Mouse (Mus musculus) spleen, adult 2 months (tissue): Measurements from ENCODE around the gene Lsm11. TPM values are rescaled to one million over a fixed set of nuclear protein-coding genes. Genes with fewer than 3 reads are reported as not detected.

Experiments used
- DNase-seq, 2 experiments: peaks; one replicate each; pipeline versions ENCODE4 v3.0.0 to v3.0.0-alpha.2; 2012 to 2021; ENCODE audit warnings: low spot score in 2 of 2, low read depth in 1 of 2
- H3K27ac ChIP-seq: fragments of 200-500 bp; 2 replicates; pipeline ENCODE4 v1.5.1; 2012; ENCODE audit warnings: low read length, inconsistent platforms; ENCODE audit not compliant: insufficient read depth
- H3K27me3 ChIP-seq: fragments of 200-500 bp; 2 replicates; pipeline ENCODE4 v1.6.1; 2012; ENCODE audit warnings: mild to moderate bottlenecking, moderate library complexity, low read length, inconsistent platforms; ENCODE audit not compliant: control insufficient read depth, insufficient read depth
- H3K36me3 ChIP-seq: fragments of 200-500 bp; 2 replicates; pipeline ENCODE4 v1.6.1; 2012; ENCODE audit warnings: mild to moderate bottlenecking, low read length, inconsistent platforms; ENCODE audit not compliant: control insufficient read depth, insufficient read depth
- H3K4me1 ChIP-seq: fragments of 200-500 bp; 2 replicates; pipeline ENCODE4 v1.6.1; 2011; ENCODE audit warnings: inconsistent platforms; ENCODE audit not compliant: control insufficient read depth, insufficient read depth, insufficient read length
- H3K4me3 ChIP-seq: fragments of 200-500 bp; 2 replicates; pipeline ENCODE4 v1.5.1; 2011; ENCODE audit warnings: mild to moderate bottlenecking, inconsistent platforms; ENCODE audit not compliant: insufficient read depth, insufficient read length; ENCODE audit errors: extremely low read depth
- CTCF ChIP-seq: fragments of 200-500 bp; IDR thresholded peaks from 2 replicates; pipeline ENCODE4 v1.5.1; 2011; ENCODE audit warnings: mild to moderate bottlenecking, inconsistent platforms; ENCODE audit not compliant: insufficient read depth, insufficient read length, insufficient replicate concordance; ENCODE audit errors: extremely low read depth
- POLR2A ChIP-seq: fragments of 200-500 bp; IDR thresholded peaks from 2 replicates; pipeline ENCODE4 v1.6.1; 2011; ENCODE audit warnings: low read depth, low read length, inconsistent platforms
- WGBS: fragments of 180-500 bp; shearing (Covaris S2); methylation state at CpG from one replicate; pipeline ENCODE4 v1.1.7; 2018; 5-methylcytosine and 5-hydroxymethylcytosine counted together
- polyA plus RNA-seq: library from polyadenylated mRNA; depleted of rRNA; stranded (reverse); fragments of >200 nt; gene quantifications from 2 replicates; pipeline ENCODE4 v1.2.3, GENCODE M21; 2012

Gene Lsm11
- polyA plus RNA-seq, 1 experiment, result 3.4 TPM

GRCm38 (mm10) chr11:45889981-45890380, 54.8 kb downstream of the Lsm11 start:
- WGBS, result 76% methylated on average over 3 of the region's 3 CpGs
- H3K4me1 ChIP-seq, result no peaks in the 10 kb centered on the region
- H3K27me3 ChIP-seq, result no peaks in the 10 kb centered on the region
- no peak overlapping the region for H3K4me3 ChIP-seq
- peaks cover 50% of the 10 kb centered on the region for H3K36me3 ChIP-seq
- TF ChIP-seq POLR2A, result no peak
- TF ChIP-seq CTCF, result no peak
- no peak for DNase-seq
- H3K27ac ChIP-seq, result no peak overlapping the region

DNA sequence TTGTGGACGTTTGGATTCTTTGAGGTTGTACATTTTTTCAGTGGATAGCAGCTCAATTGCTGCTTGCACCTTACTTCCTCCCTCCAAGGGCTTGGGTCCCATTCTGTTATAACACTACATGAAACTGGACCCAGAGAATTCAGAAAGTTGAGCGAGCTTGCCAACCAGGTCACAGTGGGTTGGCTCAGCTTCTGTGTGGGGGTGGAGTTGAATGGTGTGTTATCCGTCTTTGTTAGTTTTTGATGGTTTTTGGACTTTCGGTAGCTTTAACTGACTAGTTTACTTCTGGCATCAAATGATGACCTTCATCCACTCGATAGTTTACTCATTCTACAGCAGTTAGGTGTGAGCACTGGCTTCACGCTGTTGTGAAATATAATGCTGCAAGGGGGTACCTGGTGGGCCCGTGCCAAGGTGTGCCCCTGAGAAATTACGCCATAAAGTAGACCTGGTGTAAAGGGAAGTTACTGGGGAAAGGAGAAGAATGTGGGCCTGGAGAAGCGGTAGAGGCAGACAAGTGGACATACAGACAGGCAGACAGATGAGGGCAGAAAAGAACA, 56.2 kb downstream of the Lsm11 start:
- TF ChIP-seq CTCF, result no peak
- no peak for TF ChIP-seq POLR2A
- H3K4me3 ChIP-seq, result no peak overlapping the region
- no peak for DNase-seq
- no peaks in the 10 kb centered on the region for H3K4me1 ChIP-seq
- no peaks in the 10 kb centered on the region for H3K27me3 ChIP-seq
- 89% methylated on average over 9 of the region's 9 CpGs for WGBS
- H3K36me3 ChIP-seq, result peaks cover 40% of the 10 kb centered on the region
- no peak overlapping the region for H3K27ac ChIP-seq

DNA sequence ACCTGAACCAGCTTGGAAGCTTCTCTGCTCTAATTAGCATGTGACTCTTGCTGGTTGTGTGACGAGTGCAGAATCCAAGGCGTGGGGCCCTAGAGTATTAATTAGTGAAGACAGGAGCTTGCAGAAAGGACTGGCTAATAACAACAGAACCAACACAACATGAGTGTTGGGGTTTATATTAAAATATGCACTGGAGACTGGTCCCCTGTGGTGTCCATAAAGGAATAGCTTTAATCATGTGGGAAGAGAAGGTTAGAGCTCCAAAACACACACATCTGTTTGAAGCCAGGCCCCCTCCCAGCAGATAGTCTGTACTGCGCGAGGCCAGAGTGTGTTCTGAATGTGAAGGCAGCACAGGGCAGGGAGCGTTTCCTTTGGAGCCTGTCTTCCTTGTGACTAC, 58.1 kb downstream of the Lsm11 start:
- H3K4me3 ChIP-seq, result no peak overlapping the region
- no peaks in the 10 kb centered on the region for H3K27me3 ChIP-seq
- peaks cover 33% of the 10 kb centered on the region for H3K36me3 ChIP-seq
- TF ChIP-seq POLR2A, result no peak
- TF ChIP-seq CTCF, result no peak
- no peak overlapping the region for H3K27ac ChIP-seq
- WGBS, result 95% methylated on average over 5 of the region's 5 CpGs
- DNase-seq, result no peak
- no peaks in the 10 kb centered on the region for H3K4me1 ChIP-seq

DNA sequence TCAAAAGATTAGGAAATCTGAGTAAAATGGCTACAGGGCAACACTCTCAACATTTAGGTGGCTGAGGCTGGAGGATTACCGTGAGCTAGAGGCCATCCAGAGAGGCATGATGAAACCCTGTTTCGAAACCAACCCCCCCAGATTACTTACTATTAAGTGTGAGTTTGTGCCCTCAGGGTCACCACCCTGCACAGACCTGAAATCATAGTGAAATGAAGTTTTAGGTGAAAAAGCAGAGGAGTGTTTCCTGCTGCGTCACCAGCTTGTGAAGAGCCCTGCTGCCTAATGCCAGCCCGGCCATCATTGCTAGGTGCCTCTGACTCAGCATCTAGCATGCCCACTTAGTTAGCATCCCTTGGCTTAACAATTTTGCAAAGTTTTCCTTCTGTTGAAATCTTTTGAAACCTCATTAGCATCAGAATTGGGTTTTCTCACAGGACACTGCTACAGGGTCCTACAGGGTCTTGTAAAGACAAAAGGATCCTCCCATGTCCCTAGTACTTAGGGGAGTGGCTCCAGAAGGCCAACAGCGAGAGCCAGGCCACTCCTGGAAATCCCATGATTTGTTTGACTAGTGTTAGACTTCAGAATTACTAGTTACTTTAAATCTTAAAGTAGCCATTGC, 59.0 kb downstream of the Lsm11 start:
- H3K27ac ChIP-seq, result no peak overlapping the region
- no peaks in the 10 kb centered on the region for H3K4me1 ChIP-seq
- no peaks in the 10 kb centered on the region for H3K27me3 ChIP-seq
- 96% methylated on average over 5 of the region's 5 CpGs for WGBS
- no peak for TF ChIP-seq CTCF
- no peak for TF ChIP-seq POLR2A
- no peak overlapping the region for H3K4me3 ChIP-seq
- peaks cover 26% of the 10 kb centered on the region for H3K36me3 ChIP-seq
- DNase-seq, result no peak

DNA sequence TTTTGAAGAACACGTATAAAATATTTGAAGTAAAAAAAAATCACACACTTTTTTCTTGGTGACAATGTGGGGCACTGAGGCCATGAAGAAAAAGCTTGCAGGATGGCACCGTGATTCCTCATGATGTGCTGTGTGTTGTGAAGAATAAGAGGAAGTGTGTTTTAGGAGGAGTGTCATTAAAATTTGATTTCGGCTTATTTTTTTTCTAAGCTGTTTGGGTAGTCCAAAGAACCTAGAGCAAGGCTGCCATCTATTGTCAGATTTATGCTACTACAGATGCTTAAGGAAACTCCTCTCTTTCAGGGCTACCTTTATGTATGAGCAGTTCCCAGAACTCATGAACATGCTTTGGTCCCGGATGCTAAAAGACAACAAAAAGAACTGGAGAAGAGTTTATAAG, 60.7 kb downstream of the Lsm11 start:
- Histone ChIP-seq H3K27me3 (no peaks in the 10 kb centered on the region), H3K4me3 (no peak overlapping the region), H3K36me3 (peaks cover 21% of the 10 kb centered on the region), H3K4me1 (no peaks in the 10 kb centered on the region), H3K27ac (no peak overlapping the region)
- peak in 1 of 2 experiments; percentile 47 for DNase-seq
- WGBS, result 41% methylated on average over 4 of the region's 4 CpGs
- TF ChIP-seq POLR2A (no peak), CTCF (no peak)

GRCm38 (mm10) chr11:45883270-45883931, 61.3 kb downstream of the Lsm11 start:
- Histone ChIP-seq H3K4me1 (no peaks in the 10 kb centered on the region), H3K4me3 (no peak overlapping the region), H3K27me3 (no peaks in the 10 kb centered on the region), H3K27ac (no peak overlapping the region), H3K36me3 (peaks cover 20% of the 10 kb centered on the region)
- TF ChIP-seq CTCF (no peak), POLR2A (no peak)
- DNase-seq, result no peak
- WGBS, result 63% methylated on average over 8 of the region's 8 CpGs

DNA sequence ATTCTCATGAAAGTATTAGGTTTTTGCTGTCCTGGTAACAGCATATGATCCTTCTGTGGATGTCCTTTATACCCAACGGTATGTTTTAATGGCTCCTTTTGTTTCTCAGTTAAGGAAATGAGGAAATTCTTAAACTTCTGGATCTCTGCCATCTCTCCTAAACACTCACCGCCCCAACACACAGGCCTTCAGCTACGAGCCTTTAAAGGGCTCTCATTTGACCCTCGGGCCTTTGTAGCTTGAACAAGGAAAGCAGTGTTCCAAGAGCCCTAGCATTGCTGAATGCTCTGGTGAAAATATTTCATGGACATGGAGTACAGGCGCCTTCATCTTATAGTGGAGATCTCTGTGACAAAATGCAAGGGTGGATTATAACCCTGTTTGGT, 63.1 kb downstream of the Lsm11 start:
- DNase-seq, result no peak
- Histone ChIP-seq H3K27ac (no peak overlapping the region), H3K27me3 (no peaks in the 10 kb centered on the region), H3K36me3 (peaks cover 14% of the 10 kb centered on the region), H3K4me1 (no peaks in the 10 kb centered on the region), H3K4me3 (no peak overlapping the region)
- no peak for TF ChIP-seq POLR2A
- TF ChIP-seq CTCF, result no peak
- 70% methylated on average over 5 of the region's 5 CpGs for WGBS
